Mouse (Mus musculus): ENCODE measurements around the gene Polg. TPM values are rescaled to one million over a fixed set of nuclear protein-coding genes. Genes with fewer than 3 reads are reported as not detected.

Gene Polg
- polyA plus RNA-seq, 1 experiment from 2014 or later: 42.6 TPM

DNA sequence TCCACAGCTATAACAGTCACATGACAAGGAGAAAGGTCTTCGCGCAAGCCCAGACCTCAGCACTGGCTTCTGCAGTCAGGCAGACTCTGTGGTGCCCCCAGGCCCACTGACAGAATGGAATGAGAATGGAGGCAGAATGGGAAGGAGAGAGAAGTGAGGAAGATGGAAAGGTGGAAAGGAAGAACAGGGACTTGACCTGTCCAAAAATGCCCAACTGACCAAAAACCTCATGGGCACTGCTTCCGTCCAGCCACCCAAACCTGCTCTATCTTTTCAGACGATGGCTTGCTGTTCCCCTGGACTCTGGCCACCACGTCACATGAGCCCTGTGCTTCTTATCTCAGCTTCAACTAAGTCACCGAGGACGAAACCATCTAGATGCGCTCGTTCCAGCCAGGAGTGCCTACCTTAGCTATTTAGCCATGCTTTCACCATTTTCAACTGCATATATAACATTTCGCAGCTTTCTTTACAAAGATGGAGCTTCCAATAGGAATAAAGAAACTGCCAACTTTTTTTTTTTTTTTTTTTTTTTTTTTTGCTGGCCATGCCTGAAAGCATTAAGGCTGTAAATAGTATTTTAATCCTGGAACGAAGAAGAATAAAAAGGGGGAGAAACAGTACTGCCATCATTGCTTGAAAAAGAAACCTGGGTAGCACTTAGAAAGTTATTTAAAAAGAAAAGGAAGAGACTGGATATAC lies 2.6 kb downstream of the Polg start:
- H3K4me1 ChIP-seq: peaks cover 27% of the 10 kb centered on the region
- WGBS: 89% methylated on average over 11 of the region's 11 CpGs
- no peak overlapping the region for H3K27ac ChIP-seq (replicated peaks)

GRCm38 (mm10) chr7:79461721-79462120 lies 4.4 kb downstream of the Polg start:
- Histone ChIP-seq H3K27ac (replicated peaks) (no peak overlapping the region), H3K9me3 (replicated peaks) (no peaks in the 10 kb centered on the region), H3K27me3 (no peaks in the 10 kb centered on the region), H3K36me3 (peaks cover 59% of the 10 kb centered on the region), H3K9ac (no peak overlapping the region), H3K4me2 (replicated peaks) (no peak overlapping the region), H3K4me1 (peaks cover 15% of the 10 kb centered on the region), H3K4me3 (replicated peaks) (no peak overlapping the region)
- ATAC-seq (ENCODE audit: insufficient number of reproducible peaks, low FRiP score, low TSS enrichment, low read depth): no peak
- WGBS: 91% methylated on average over 10 of the region's 10 CpGs

More for the DNA sequence above, 2.6 kb downstream of the Polg start:
- H3K27me3 ChIP-seq: 0 out of 2 replicates have a peak, but pooled peaks cover under 1% of the 10 kb centered on the region
- no peaks in the 10 kb centered on the region for H3K9me3 ChIP-seq (replicated peaks)
- H3K4me2 ChIP-seq (replicated peaks): no peak overlapping the region
- ATAC-seq (ENCODE audit: insufficient number of reproducible peaks, low FRiP score, low TSS enrichment, low read depth): no peak
- H3K36me3 ChIP-seq: peaks cover 41% of the 10 kb centered on the region
- no peak overlapping the region for H3K9ac ChIP-seq
- no peak overlapping the region for H3K4me3 ChIP-seq (replicated peaks)

DNA sequence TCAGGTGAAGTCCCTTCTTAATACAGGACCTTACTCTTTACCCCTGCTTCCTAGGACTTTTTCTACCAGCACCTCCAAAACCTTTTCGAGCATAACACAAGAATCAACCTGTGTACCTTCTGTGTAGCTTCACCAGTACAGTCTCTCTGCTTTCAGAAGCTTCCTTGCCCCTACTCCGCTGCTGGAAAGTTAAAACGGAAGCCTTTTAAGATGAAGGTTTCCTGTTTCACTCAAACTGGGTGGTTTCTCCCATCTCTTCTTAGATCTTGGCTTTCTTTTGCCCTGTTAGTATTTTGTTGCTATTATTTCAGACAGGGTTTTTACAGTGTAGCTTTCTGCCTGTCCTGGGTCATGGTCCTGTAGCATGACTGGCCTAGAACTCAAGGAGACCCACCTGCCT lies 18.7 kb downstream of the Polg start:
- Histone ChIP-seq H3K9me3 (replicated peaks) (no peaks in the 10 kb centered on the region), H3K4me1 (no peaks in the 10 kb centered on the region), H3K4me3 (replicated peaks) (no peak overlapping the region), H3K27ac (replicated peaks) (no peak overlapping the region), H3K36me3 (peaks cover 66% of the 10 kb centered on the region), H3K9ac (no peak overlapping the region), H3K4me2 (replicated peaks) (no peak overlapping the region), H3K27me3 (no peaks in the 10 kb centered on the region)
- no peak for ATAC-seq (ENCODE audit: insufficient number of reproducible peaks, low FRiP score, low TSS enrichment, low read depth)
- 83% methylated on average over 3 of the region's 3 CpGs for WGBS

DNA sequence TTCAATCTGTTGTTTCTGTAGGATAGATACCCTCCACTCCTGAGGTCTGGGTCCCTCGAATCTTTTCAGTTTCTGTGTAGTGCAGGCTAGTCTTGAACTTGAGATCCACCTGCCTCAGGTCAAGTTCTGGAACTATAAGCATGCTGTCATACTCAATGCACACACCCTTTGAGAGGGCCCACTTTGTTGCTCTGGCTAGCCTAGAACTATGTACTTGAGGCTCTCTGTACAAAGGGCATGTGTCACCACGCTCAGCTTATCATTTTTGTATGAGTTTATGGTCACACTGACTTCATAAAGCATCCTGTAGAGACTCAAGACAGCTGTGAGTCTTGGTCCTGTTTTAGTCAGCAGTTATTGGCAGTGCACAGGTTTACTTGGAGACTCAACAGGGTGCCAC lies 19.1 kb downstream of the Polg start:
- H3K27me3 ChIP-seq: no peaks in the 10 kb centered on the region
- H3K27ac ChIP-seq (replicated peaks): no peak overlapping the region
- H3K9ac ChIP-seq: no peak overlapping the region
- no peak overlapping the region for H3K4me2 ChIP-seq (replicated peaks)
- H3K9me3 ChIP-seq (replicated peaks): no peaks in the 10 kb centered on the region
- no peak overlapping the region for H3K4me3 ChIP-seq (replicated peaks)
- H3K36me3 ChIP-seq: peaks cover 61% of the 10 kb centered on the region
- ATAC-seq (ENCODE audit: insufficient number of reproducible peaks, low FRiP score, low TSS enrichment, low read depth): no peak
- WGBS: 91% methylated on average over 2 of the region's 2 CpGs
- no peaks in the 10 kb centered on the region for H3K4me1 ChIP-seq

DNA sequence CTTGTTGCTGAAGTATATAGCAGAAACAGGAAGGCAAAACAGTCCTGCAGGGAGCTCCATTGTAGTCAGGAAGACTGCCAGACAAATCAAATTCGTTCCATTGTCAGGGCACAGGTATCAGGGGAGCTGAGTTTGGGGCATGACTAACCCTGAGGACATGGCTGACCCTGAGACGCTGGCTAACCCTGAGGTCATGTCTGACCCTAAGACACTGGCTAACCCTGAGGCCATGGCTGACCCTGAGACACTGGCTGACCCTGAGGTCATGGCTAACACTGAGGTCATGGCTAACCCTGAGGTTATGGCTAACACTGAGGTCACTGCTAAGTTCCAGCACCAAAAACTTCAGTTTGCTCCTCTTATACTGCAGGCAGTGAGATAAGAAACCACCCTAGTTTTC lies 26.1 kb downstream of the Polg start:
- Histone ChIP-seq H3K9ac (no peak overlapping the region), H3K4me3 (replicated peaks) (no peak overlapping the region), H3K9me3 (replicated peaks) (no peaks in the 10 kb centered on the region), H3K36me3 (peaks cover 16% of the 10 kb centered on the region), H3K27ac (replicated peaks) (no peak overlapping the region), H3K4me1 (no peaks in the 10 kb centered on the region), H3K27me3 (no peaks in the 10 kb centered on the region), H3K4me2 (replicated peaks) (no peak overlapping the region)
- ATAC-seq (ENCODE audit: insufficient number of reproducible peaks, low FRiP score, low TSS enrichment, low read depth): no peak
- 51% methylated on average over 2 of the region's 2 CpGs for WGBS

DNA sequence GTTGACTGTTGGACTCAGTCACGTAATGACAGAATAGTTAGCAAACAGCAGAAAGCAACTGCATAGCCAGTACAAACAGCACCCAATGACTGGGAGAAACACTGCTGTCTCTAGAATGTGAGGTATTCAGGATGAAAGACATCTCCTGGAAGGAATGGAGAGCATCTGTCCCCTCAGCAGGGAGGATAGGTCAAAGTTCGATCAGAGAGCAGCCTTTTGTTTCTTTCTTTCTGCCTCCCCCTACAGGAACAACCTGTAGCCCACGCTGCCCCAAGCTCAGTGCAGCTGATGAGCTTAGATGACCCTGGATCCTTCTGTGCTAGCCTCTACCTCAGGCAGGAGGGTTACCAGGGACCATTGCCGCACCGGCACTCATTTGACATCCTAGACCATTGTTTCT lies 37.9 kb downstream of the Polg start:
- no peak overlapping the region for H3K4me2 ChIP-seq (replicated peaks)
- no peaks in the 10 kb centered on the region for H3K27me3 ChIP-seq
- H3K4me1 ChIP-seq: no peaks in the 10 kb centered on the region
- no peak overlapping the region for H3K9ac ChIP-seq
- no peak for ATAC-seq (ENCODE audit: insufficient number of reproducible peaks, low FRiP score, low TSS enrichment, low read depth)
- WGBS: 65% methylated on average over 5 of the region's 5 CpGs
- no peak overlapping the region for H3K4me3 ChIP-seq (replicated peaks)
- H3K36me3 ChIP-seq: no peaks in the 10 kb centered on the region
- H3K9me3 ChIP-seq (replicated peaks): no peaks in the 10 kb centered on the region
- H3K27ac ChIP-seq (replicated peaks): no peak overlapping the region

GRCm38 (mm10) chr7:79425804-79426203 lies 40.4 kb downstream of the Polg start:
- Histone ChIP-seq H3K4me3 (replicated peaks) (no peak overlapping the region), H3K4me2 (replicated peaks) (no peak overlapping the region), H3K36me3 (no peaks in the 10 kb centered on the region), H3K27ac (replicated peaks) (no peak overlapping the region), H3K27me3 (no peaks in the 10 kb centered on the region), H3K9me3 (replicated peaks) (no peaks in the 10 kb centered on the region), H3K4me1 (no peaks in the 10 kb centered on the region), H3K9ac (no peak overlapping the region)
- 86% methylated on average over 10 of the region's 10 CpGs for WGBS
- no peak for ATAC-seq (ENCODE audit: insufficient number of reproducible peaks, low FRiP score, low TSS enrichment, low read depth)

DNA sequence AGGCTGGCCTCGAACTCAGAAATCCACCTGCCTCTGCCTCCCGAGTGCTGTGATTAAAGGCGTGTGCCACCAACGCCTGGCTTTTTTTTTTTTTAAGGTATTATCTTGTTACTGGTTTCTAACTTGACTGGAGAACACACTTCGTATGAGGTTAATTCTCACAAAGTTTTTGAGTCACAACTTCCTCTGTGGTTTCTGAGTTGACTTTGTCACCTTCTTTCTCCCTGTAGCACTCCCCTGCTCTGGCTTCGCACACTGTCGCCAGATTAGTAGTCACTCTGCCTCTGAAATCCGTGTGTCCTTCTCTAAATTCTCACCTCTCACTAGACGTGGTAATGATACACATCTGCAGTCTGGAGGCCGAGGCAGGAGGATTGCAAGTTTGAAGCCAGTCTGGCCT lies 43.3 kb downstream of the Polg start:
- 87% methylated on average over 10 of the region's 10 CpGs for WGBS
- Histone ChIP-seq H3K4me3 (replicated peaks) (no peak overlapping the region), H3K9me3 (replicated peaks) (no peaks in the 10 kb centered on the region), H3K4me2 (replicated peaks) (no peak overlapping the region), H3K36me3 (0 out of 2 replicates have a peak, but pooled peaks cover 3% of the 10 kb centered on the region), H3K4me1 (no peaks in the 10 kb centered on the region), H3K27me3 (no peaks in the 10 kb centered on the region), H3K27ac (replicated peaks) (no peak overlapping the region), H3K9ac (no peak overlapping the region)
- no peak for ATAC-seq (ENCODE audit: insufficient number of reproducible peaks, low FRiP score, low TSS enrichment, low read depth)

GRCm38 (mm10) chr7:79419950-79420349 lies 46.2 kb downstream of the Polg start:
- Histone ChIP-seq H3K9ac (no peak overlapping the region), H3K36me3 (0 out of 2 replicates have a peak, but pooled peaks cover 3% of the 10 kb centered on the region), H3K4me1 (no peaks in the 10 kb centered on the region), H3K9me3 (replicated peaks) (no peaks in the 10 kb centered on the region), H3K4me3 (replicated peaks) (no peak overlapping the region), H3K4me2 (replicated peaks) (no peak overlapping the region), H3K27me3 (no peaks in the 10 kb centered on the region), H3K27ac (replicated peaks) (no peak overlapping the region)
- no peak for ATAC-seq (ENCODE audit: insufficient number of reproducible peaks, low FRiP score, low TSS enrichment, low read depth)
- WGBS: 86% methylated on average over 7 of the region's 7 CpGs

GRCm38 (mm10) chr7:79414449-79415375 lies 51.5 kb downstream of the Polg start:
- no peaks in the 10 kb centered on the region for H3K4me1 ChIP-seq
- H3K4me3 ChIP-seq (replicated peaks): no peak overlapping the region
- ATAC-seq (ENCODE audit: insufficient number of reproducible peaks, low FRiP score, low TSS enrichment, low read depth): no peak
- no peaks in the 10 kb centered on the region for H3K27me3 ChIP-seq
- 78% methylated on average over 18 of the region's 18 CpGs for WGBS
- H3K36me3 ChIP-seq: 0 out of 2 replicates have a peak, but pooled peaks cover 3% of the 10 kb centered on the region
- no peak overlapping the region for H3K27ac ChIP-seq (replicated peaks)
- H3K9me3 ChIP-seq (replicated peaks): no peaks in the 10 kb centered on the region
- no peak overlapping the region for H3K4me2 ChIP-seq (replicated peaks)
- no peak overlapping the region for H3K9ac ChIP-seq

- no peak overlapping the region for H3K4me2 ChIP-seq (replicated peaks)
- H3K4me1 ChIP-seq: no peaks in the 10 kb centered on the region
- H3K9me3 ChIP-seq (replicated peaks): no peaks in the 10 kb centered on the region
- ATAC-seq (ENCODE audit: insufficient number of reproducible peaks, low FRiP score, low TSS enrichment, low read depth): no peak
- H3K4me3 ChIP-seq (replicated peaks): no peak overlapping the region
- H3K27me3 ChIP-seq: no peaks in the 10 kb centered on the region
- WGBS: 75% methylated on average over 3 of the region's 3 CpGs
- no peak overlapping the region for H3K27ac ChIP-seq (replicated peaks)
- no peaks in the 10 kb centered on the region for H3K36me3 ChIP-seq
- H3K9ac ChIP-seq: no peak overlapping the region
These were observed 65.9 kb downstream of the Polg start for GRCm38 (mm10) chr7:79400296-79400695.

Measured in embryonic facial prominence, embryonic 15.5 days (tissue).